Mouse (Mus musculus): Measurements from ENCODE around the gene Smg6.

DNA sequence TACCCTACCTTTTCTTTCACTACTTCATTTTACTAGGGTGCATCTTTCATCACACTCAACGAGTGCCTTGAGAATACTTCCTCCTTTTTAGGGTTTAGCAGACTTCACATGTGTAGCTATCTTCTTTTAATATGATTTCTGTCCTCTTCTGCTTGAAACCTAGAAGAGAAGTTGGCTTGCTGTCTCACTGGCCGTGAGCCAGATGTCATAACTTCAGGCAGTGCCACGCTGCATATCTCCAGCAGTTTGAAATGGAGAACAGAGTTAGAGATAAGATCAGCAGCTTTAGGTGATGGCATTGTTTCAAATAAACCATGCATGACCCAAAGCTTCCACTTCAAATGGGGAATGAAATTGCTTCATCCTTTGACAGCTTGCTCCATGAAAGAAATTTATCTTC lies 166.5 kb downstream of the Smg6 start:
- TF ChIP-seq POLR2A (IDR thresholded peaks at IDR 0.05; ENCODE audit: borderline replicate concordance, extremely low read depth, low read depth, low read length) (no peak), CTCF (IDR thresholded peaks at IDR 0.05; ENCODE audit: insufficient read depth, low read length) (no peak)

Data from lung, adult 2 months (tissue).